Mouse (Mus musculus): ENCODE measurements around the gene B3gnt7. TPM values are rescaled to one million over a fixed set of nuclear protein-coding genes. Genes with fewer than 3 reads are reported as not detected.

B3gnt7 gene
- polyA plus RNA-seq, 1 experiment from 2014 or later: 5.1 TPM

GRCm38 (mm10) chr1:86343087-86343645, 40.5 kb downstream of the B3gnt7 start:
- H3K27ac ChIP-seq (replicated peaks; ENCODE audit: low read depth, low read length): no peak overlapping the region
- DNase-seq (ENCODE audit: low spot score): no peak
- no peaks in the 10 kb centered on the region for H3K36me3 ChIP-seq (replicated peaks; ENCODE audit: control insufficient read depth, insufficient read depth, low read depth, low read length)
- 84% methylated on average over 1 of the region's 1 CpGs for WGBS
- ATAC-seq (replicated peaks; ENCODE audit: insufficient number of reproducible peaks, low FRiP score, low TSS enrichment, low read depth): no peak
- H3K27me3 ChIP-seq (ENCODE audit: control insufficient read depth, insufficient read depth, low read length): no peaks in the 10 kb centered on the region
- H3K9me3 ChIP-seq (replicated peaks; ENCODE audit: control insufficient read depth, low read length): no peaks in the 10 kb centered on the region
- H3K4me3 ChIP-seq (ENCODE audit: low read depth, low read length): no peak overlapping the region
- H3K9ac ChIP-seq (replicated peaks; ENCODE audit: low read length): no peak overlapping the region
- H3K4me1 ChIP-seq (ENCODE audit: control insufficient read depth, insufficient read depth, low read length): no peaks in the 10 kb centered on the region
- H3K4me2 ChIP-seq (ENCODE audit: low read depth, low read length): no peak overlapping the region

- no peaks in the 10 kb centered on the region for H3K9me3 ChIP-seq (replicated peaks; ENCODE audit: control insufficient read depth, low read length)
- no peak overlapping the region for H3K4me3 ChIP-seq (ENCODE audit: low read depth, low read length)
- H3K27me3 ChIP-seq (ENCODE audit: control insufficient read depth, insufficient read depth, low read length): no peaks in the 10 kb centered on the region
- peaks cover under 1% of the 10 kb centered on the region for H3K36me3 ChIP-seq (replicated peaks; ENCODE audit: control insufficient read depth, insufficient read depth, low read depth, low read length)
- DNase-seq (ENCODE audit: low spot score) (no peak), ATAC-seq (replicated peaks; ENCODE audit: insufficient number of reproducible peaks, low FRiP score, low TSS enrichment, low read depth) (no peak)
- H3K27ac ChIP-seq (replicated peaks; ENCODE audit: low read depth, low read length): no peak overlapping the region
- H3K9ac ChIP-seq (replicated peaks; ENCODE audit: low read length): no peak overlapping the region
- 66% methylated on average over 4 of the region's 4 CpGs for WGBS
- H3K4me1 ChIP-seq (ENCODE audit: control insufficient read depth, insufficient read depth, low read length): no peaks in the 10 kb centered on the region
- H3K4me2 ChIP-seq (ENCODE audit: low read depth, low read length): no peak overlapping the region
These were observed 41.6 kb downstream of the B3gnt7 start for GRCm38 (mm10) chr1:86343969-86344861.

- no peak for ATAC-seq (replicated peaks; ENCODE audit: insufficient number of reproducible peaks, low FRiP score, low TSS enrichment, low read depth)
- H3K36me3 ChIP-seq (replicated peaks; ENCODE audit: control insufficient read depth, insufficient read depth, low read depth, low read length): peaks cover 4% of the 10 kb centered on the region
- WGBS: 91% methylated on average over 4 of the region's 4 CpGs
These were observed 42.4 kb downstream of the B3gnt7 start for GRCm38 (mm10) chr1:86345069-86345468.

GRCm38 (mm10) chr1:86345956-86346355, 43.3 kb downstream of the B3gnt7 start:
- WGBS: 92% methylated on average over 4 of the region's 4 CpGs
- no peak for DNase-seq (ENCODE audit: low spot score)

More at GRCm38 (mm10) chr1:86345069-86345468, 42.4 kb downstream of the B3gnt7 start:
- H3K4me3 ChIP-seq (ENCODE audit: low read depth, low read length): no peak overlapping the region
- no peak for DNase-seq (ENCODE audit: low spot score)
- no peaks in the 10 kb centered on the region for H3K9me3 ChIP-seq (replicated peaks; ENCODE audit: control insufficient read depth, low read length)
- H3K9ac ChIP-seq (replicated peaks; ENCODE audit: low read length): no peak overlapping the region
- no peak overlapping the region for H3K27ac ChIP-seq (replicated peaks; ENCODE audit: low read depth, low read length)
- no peak overlapping the region for H3K4me2 ChIP-seq (ENCODE audit: low read depth, low read length)
- H3K4me1 ChIP-seq (ENCODE audit: control insufficient read depth, insufficient read depth, low read length): no peaks in the 10 kb centered on the region
- no peaks in the 10 kb centered on the region for H3K27me3 ChIP-seq (ENCODE audit: control insufficient read depth, insufficient read depth, low read length)

GRCm38 (mm10) chr1:86346851-86347715, 44.5 kb downstream of the B3gnt7 start:
- DNase-seq (ENCODE audit: low spot score) (no peak), ATAC-seq (replicated peaks; ENCODE audit: insufficient number of reproducible peaks, low FRiP score, low TSS enrichment, low read depth) (no peak)
- Histone ChIP-seq H3K36me3 (replicated peaks; ENCODE audit: control insufficient read depth, insufficient read depth, low read depth, low read length) (peaks cover 7% of the 10 kb centered on the region), H3K9me3 (replicated peaks; ENCODE audit: control insufficient read depth, low read length) (no peaks in the 10 kb centered on the region), H3K27me3 (ENCODE audit: control insufficient read depth, insufficient read depth, low read length) (no peaks in the 10 kb centered on the region), H3K27ac (replicated peaks; ENCODE audit: low read depth, low read length) (no peak overlapping the region), H3K9ac (replicated peaks; ENCODE audit: low read length) (no peak overlapping the region), H3K4me2 (ENCODE audit: low read depth, low read length) (no peak overlapping the region), H3K4me3 (ENCODE audit: low read depth, low read length) (no peak overlapping the region), H3K4me1 (ENCODE audit: control insufficient read depth, insufficient read depth, low read length) (no peaks in the 10 kb centered on the region)
- 84% methylated on average over 3 of the region's 3 CpGs for WGBS

More at GRCm38 (mm10) chr1:86345956-86346355, 43.3 kb downstream of the B3gnt7 start:
- Histone ChIP-seq H3K27ac (replicated peaks; ENCODE audit: low read depth, low read length) (no peak overlapping the region), H3K27me3 (ENCODE audit: control insufficient read depth, insufficient read depth, low read length) (no peaks in the 10 kb centered on the region), H3K4me1 (ENCODE audit: control insufficient read depth, insufficient read depth, low read length) (no peaks in the 10 kb centered on the region), H3K9ac (replicated peaks; ENCODE audit: low read length) (no peak overlapping the region), H3K4me3 (ENCODE audit: low read depth, low read length) (no peak overlapping the region), H3K4me2 (ENCODE audit: low read depth, low read length) (no peak overlapping the region), H3K36me3 (replicated peaks; ENCODE audit: control insufficient read depth, insufficient read depth, low read depth, low read length) (peaks cover 5% of the 10 kb centered on the region), H3K9me3 (replicated peaks; ENCODE audit: control insufficient read depth, low read length) (no peaks in the 10 kb centered on the region)
- ATAC-seq (replicated peaks; ENCODE audit: insufficient number of reproducible peaks, low FRiP score, low TSS enrichment, low read depth): no peak

GRCm38 (mm10) chr1:86347716-86348045, 45.0 kb downstream of the B3gnt7 start:
- no peak overlapping the region for H3K9ac ChIP-seq (replicated peaks; ENCODE audit: low read length)
- H3K9me3 ChIP-seq (replicated peaks; ENCODE audit: control insufficient read depth, low read length): no peaks in the 10 kb centered on the region
- 57% methylated on average over 1 of the region's 1 CpGs for WGBS
- no peak overlapping the region for H3K27ac ChIP-seq (replicated peaks; ENCODE audit: low read depth, low read length)
- H3K4me2 ChIP-seq (ENCODE audit: low read depth, low read length): no peak overlapping the region
- H3K4me3 ChIP-seq (ENCODE audit: low read depth, low read length): no peak overlapping the region
- DNase-seq (ENCODE audit: low spot score) (no peak), ATAC-seq (replicated peaks; ENCODE audit: insufficient number of reproducible peaks, low FRiP score, low TSS enrichment, low read depth) (no peak)
- H3K4me1 ChIP-seq (ENCODE audit: control insufficient read depth, insufficient read depth, low read length): no peaks in the 10 kb centered on the region
- no peaks in the 10 kb centered on the region for H3K27me3 ChIP-seq (ENCODE audit: control insufficient read depth, insufficient read depth, low read length)
- H3K36me3 ChIP-seq (replicated peaks; ENCODE audit: control insufficient read depth, insufficient read depth, low read depth, low read length): peaks cover 11% of the 10 kb centered on the region

- H3K4me2 ChIP-seq (ENCODE audit: low read depth, low read length): no peak overlapping the region
- no peak overlapping the region for H3K4me3 ChIP-seq (ENCODE audit: low read depth, low read length)
- WGBS: 55% methylated on average over 1 of the region's 1 CpGs
- DNase-seq (ENCODE audit: low spot score) (no peak), ATAC-seq (replicated peaks; ENCODE audit: insufficient number of reproducible peaks, low FRiP score, low TSS enrichment, low read depth) (no peak)
- H3K9ac ChIP-seq (replicated peaks; ENCODE audit: low read length): no peak overlapping the region
- H3K9me3 ChIP-seq (replicated peaks; ENCODE audit: control insufficient read depth, low read length): no peaks in the 10 kb centered on the region
- no peaks in the 10 kb centered on the region for H3K4me1 ChIP-seq (ENCODE audit: control insufficient read depth, insufficient read depth, low read length)
- no peaks in the 10 kb centered on the region for H3K27me3 ChIP-seq (ENCODE audit: control insufficient read depth, insufficient read depth, low read length)
- H3K36me3 ChIP-seq (replicated peaks; ENCODE audit: control insufficient read depth, insufficient read depth, low read depth, low read length): peaks cover 13% of the 10 kb centered on the region
- no peak overlapping the region for H3K27ac ChIP-seq (replicated peaks; ENCODE audit: low read depth, low read length)
These were observed 45.5 kb downstream of the B3gnt7 start for GRCm38 (mm10) chr1:86348083-86348482.
